Mouse (Mus musculus): ENCODE measurements at regions not wholly inside any gene's neighbourhood (a gene's known extent, or its start where the extent isn't known, plus 50 kb on each side); places are given as distances from the start of the nearest gene placed in this dataset.

DNA sequence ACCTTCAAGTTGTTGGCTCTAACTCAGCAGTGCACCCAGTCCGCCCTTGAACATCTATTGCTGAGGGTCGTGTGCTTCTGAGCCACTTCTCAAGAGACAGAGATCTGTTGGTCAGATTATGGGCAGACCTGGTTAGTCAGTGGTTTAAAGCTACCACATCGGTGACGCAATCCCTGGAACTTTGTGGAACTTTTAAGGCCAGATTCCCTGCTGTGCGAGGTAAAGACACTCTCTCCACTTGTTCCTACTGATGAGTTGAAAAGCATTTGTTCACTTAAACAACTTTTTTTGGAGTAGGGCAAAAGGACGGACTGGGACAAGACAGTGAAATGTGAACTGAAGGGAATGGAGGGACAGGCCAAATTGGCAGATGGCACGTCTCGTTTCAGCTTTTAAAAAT is 61.9 kb upstream of the Dab2 start:
- Histone ChIP-seq H3K27me3 (replicated peaks; ENCODE audit: control insufficient read depth, insufficient read depth, low read length) (no peaks in the 10 kb centered on the region), H3K4me3 (ENCODE audit: low read depth, low read length) (no peak overlapping the region), H3K4me1 (ENCODE audit: control insufficient read depth, insufficient read depth, low read length) (peaks cover 9% of the 10 kb centered on the region), H3K9me3 (ENCODE audit: control insufficient read depth, low read length) (no peaks in the 10 kb centered on the region), H3K27ac (replicated peaks; ENCODE audit: low read depth, low read length) (peak overlapping the region; percentile 67), H3K9ac (ENCODE audit: low read depth, low read length) (no peak overlapping the region), H3K36me3 (ENCODE audit: control insufficient read depth, insufficient read depth, low read length) (no peaks in the 10 kb centered on the region), H3K4me2 (ENCODE audit: low read depth, low read length) (peak overlapping the region; percentile 6; the same call in 1 of the 2 replicates)
- ATAC-seq (ENCODE audit: low read depth) (peak; percentile 44; the same call in 1 of the 2 replicates), DNase-seq (ENCODE audit: low spot score) (no peak)
- 36% methylated on average over 8 of the region's 8 CpGs for WGBS

DNA sequence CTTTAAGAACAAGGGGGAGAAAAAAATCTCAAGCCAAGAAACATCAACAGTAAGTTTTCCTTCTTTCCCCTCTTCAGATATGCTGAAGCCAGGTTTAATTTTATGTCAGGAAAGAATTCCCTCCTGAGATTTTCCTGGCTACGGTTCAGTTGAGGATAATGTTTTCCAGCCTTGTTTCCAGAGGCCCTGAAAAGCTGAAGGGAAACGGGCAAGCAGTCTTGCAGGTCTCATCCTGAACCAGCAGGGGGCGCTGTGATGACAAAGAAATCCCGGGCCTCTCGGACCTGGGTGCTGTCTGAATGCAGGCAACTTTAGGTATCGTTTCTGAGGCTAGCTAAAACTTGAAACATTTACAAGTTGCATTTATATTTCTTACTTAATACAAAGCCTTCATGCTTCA is 61.5 kb upstream of the Dab2 start:
- no peaks in the 10 kb centered on the region for H3K9me3 ChIP-seq (ENCODE audit: control insufficient read depth, low read length)
- no peaks in the 10 kb centered on the region for H3K27me3 ChIP-seq (replicated peaks; ENCODE audit: control insufficient read depth, insufficient read depth, low read length)
- H3K9ac ChIP-seq (ENCODE audit: low read depth, low read length), result no peak overlapping the region
- no peaks in the 10 kb centered on the region for H3K36me3 ChIP-seq (ENCODE audit: control insufficient read depth, insufficient read depth, low read length)
- ATAC-seq (ENCODE audit: low read depth), result peak; percentile 75
- 3% methylated on average over 6 of the region's 6 CpGs for WGBS
- H3K4me1 ChIP-seq (ENCODE audit: control insufficient read depth, insufficient read depth, low read length), result peaks cover 9% of the 10 kb centered on the region
- H3K4me2 ChIP-seq (ENCODE audit: low read depth, low read length), result peak overlapping the region; percentile 6; the same call in 1 of the 2 replicates
- peak; percentile 91 for DNase-seq (ENCODE audit: low spot score)
- H3K27ac ChIP-seq (replicated peaks; ENCODE audit: low read depth, low read length), result peak overlapping the region; percentile 67; the same call in 1 of the 2 replicates
- no peak overlapping the region for H3K4me3 ChIP-seq (ENCODE audit: low read depth, low read length)

DNA sequence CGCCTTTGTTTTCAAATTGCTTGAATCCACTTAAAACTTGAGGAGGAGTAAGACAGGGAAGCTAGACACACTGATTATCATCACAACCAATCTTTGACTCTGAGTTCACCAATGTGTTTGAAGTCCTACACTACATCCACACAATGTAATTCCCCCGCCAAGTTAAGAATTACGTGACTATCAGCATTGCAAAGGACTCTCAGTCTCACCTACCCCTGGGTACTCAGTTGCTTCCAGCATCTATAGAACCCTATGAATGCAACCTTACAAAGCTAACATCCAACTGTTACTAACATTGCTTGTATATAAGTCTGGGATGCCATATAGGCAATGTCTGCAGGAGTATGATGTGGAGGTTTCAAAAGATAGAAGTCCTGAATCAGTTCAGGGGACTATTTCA is 60.8 kb upstream of the Dab2 start:
- Histone ChIP-seq H3K36me3 (ENCODE audit: control insufficient read depth, insufficient read depth, low read length) (no peaks in the 10 kb centered on the region), H3K9me3 (ENCODE audit: control insufficient read depth, low read length) (no peaks in the 10 kb centered on the region), H3K4me3 (ENCODE audit: low read depth, low read length) (no peak overlapping the region), H3K27ac (replicated peaks; ENCODE audit: low read depth, low read length) (no peak overlapping the region), H3K4me1 (ENCODE audit: control insufficient read depth, insufficient read depth, low read length) (peaks cover 9% of the 10 kb centered on the region), H3K4me2 (ENCODE audit: low read depth, low read length) (no peak overlapping the region), H3K9ac (ENCODE audit: low read depth, low read length) (no peak overlapping the region), H3K27me3 (replicated peaks; ENCODE audit: control insufficient read depth, insufficient read depth, low read length) (no peaks in the 10 kb centered on the region)
- no peak for DNase-seq (ENCODE audit: low spot score)
- 89% methylated on average over 3 of the region's 3 CpGs for WGBS
- ATAC-seq (ENCODE audit: low read depth), result no peak

DNA sequence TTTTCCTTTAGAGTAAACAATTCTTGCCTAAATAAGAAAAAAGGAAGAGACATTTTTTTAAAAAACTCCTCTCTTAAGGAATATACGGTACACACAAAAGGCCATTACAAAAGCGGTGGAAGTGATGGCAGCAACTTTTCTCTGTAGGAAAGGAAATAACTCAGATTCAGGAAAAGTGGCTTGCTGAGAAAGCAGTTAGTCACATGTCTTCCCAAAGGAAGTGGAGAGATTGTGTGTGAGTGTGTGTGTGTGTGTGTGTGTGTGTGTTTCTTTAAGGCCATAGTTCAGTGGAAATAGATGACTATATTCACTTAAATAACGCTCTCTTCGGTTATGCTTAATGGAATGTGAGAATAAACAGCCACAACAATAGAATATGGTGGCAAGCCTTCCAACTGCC is 57.5 kb upstream of the Dab2 start:
- no peak overlapping the region for H3K4me3 ChIP-seq (ENCODE audit: low read depth, low read length)
- ATAC-seq (ENCODE audit: low read depth) (no peak), DNase-seq (ENCODE audit: low spot score) (peak; percentile 31)
- no peaks in the 10 kb centered on the region for H3K27me3 ChIP-seq (replicated peaks; ENCODE audit: control insufficient read depth, insufficient read depth, low read length)
- peaks cover 9% of the 10 kb centered on the region for H3K4me1 ChIP-seq (ENCODE audit: control insufficient read depth, insufficient read depth, low read length)
- no peak overlapping the region for H3K9ac ChIP-seq (ENCODE audit: low read depth, low read length)
- H3K9me3 ChIP-seq (ENCODE audit: control insufficient read depth, low read length), result no peaks in the 10 kb centered on the region
- H3K27ac ChIP-seq (replicated peaks; ENCODE audit: low read depth, low read length), result no peak overlapping the region
- WGBS, result 61% methylated on average over 4 of the region's 4 CpGs
- no peak overlapping the region for H3K4me2 ChIP-seq (ENCODE audit: low read depth, low read length)
- H3K36me3 ChIP-seq (ENCODE audit: control insufficient read depth, insufficient read depth, low read length), result no peaks in the 10 kb centered on the region

DNA sequence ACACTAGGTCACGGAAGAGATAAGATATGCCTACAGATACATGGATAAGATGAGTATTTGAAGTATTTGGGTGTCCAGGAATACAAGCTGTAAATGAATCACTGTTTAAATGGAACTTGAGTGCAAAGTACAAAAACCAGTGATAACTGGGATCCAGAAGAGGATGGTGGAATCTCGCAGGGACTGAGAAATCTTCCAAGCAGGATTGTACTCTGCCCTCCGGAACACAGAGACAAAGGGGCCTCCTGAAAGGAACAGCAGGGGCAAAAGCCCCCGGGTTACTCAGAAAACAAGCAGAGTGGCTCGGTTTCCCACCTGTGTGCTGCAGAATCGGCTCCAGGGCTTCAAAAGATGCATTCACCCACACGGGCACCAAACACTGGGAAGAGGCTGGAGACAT is 55.2 kb upstream of the Dab2 start:
- Histone ChIP-seq H3K4me2 (ENCODE audit: low read depth, low read length) (no peak overlapping the region), H3K9ac (ENCODE audit: low read depth, low read length) (no peak overlapping the region), H3K27me3 (replicated peaks; ENCODE audit: control insufficient read depth, insufficient read depth, low read length) (no peaks in the 10 kb centered on the region), H3K4me1 (ENCODE audit: control insufficient read depth, insufficient read depth, low read length) (no peaks in the 10 kb centered on the region), H3K27ac (replicated peaks; ENCODE audit: low read depth, low read length) (no peak overlapping the region), H3K9me3 (ENCODE audit: control insufficient read depth, low read length) (no peaks in the 10 kb centered on the region), H3K4me3 (ENCODE audit: low read depth, low read length) (no peak overlapping the region), H3K36me3 (ENCODE audit: control insufficient read depth, insufficient read depth, low read length) (no peaks in the 10 kb centered on the region)
- WGBS, result 48% methylated on average over 7 of the region's 7 CpGs
- DNase-seq (ENCODE audit: low spot score) (no peak), ATAC-seq (ENCODE audit: low read depth) (no peak)

DNA sequence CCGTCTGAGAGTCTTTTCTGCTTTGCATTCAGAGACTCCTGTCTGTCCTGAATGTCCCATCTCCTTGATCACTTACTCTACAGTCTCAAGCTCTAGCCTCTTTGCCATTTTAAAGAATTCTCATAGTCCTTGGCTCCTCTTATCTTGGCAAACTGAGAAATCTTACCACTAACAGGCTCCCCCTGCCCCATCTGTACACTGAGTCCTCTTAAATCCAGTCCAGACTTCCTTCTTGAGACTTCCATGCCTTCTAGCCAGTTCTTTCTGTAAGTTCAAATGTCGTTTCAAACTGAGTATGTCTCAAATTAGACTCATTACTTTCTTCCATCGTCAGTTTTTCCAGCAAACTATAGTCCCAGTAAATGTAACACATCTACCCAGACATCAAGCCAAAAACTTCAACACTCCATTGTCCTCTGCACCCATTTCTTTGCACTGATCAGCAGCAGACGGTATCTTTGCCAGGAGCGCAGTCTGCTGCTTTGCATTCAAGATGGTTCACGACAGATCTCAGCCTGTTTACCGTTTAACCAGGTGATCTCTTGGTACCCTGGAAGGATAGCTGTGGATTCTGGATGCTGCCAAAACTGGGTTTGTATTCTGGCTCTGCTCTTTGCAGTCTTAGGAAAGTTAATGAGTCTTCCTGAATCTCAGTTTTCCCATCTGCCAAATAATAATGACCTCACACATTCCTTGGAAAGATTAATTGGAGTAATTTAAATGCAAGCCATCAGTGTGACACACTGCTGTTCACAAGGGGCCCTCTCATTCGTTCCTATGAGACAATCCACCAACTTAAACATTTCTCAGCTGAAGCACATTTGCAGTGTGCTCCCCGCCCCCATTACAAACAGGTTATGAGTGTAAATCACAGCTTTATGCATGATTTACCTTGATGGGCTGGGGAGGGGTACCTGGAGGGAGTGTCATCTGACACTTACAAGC is 53.4 kb upstream of the Dab2 start:
- Histone ChIP-seq H3K27ac (replicated peaks; ENCODE audit: low read depth, low read length) (no peak overlapping the region), H3K4me1 (ENCODE audit: control insufficient read depth, insufficient read depth, low read length) (no peaks in the 10 kb centered on the region), H3K36me3 (ENCODE audit: control insufficient read depth, insufficient read depth, low read length) (no peaks in the 10 kb centered on the region), H3K4me2 (ENCODE audit: low read depth, low read length) (no peak overlapping the region), H3K4me3 (ENCODE audit: low read depth, low read length) (no peak overlapping the region), H3K9me3 (ENCODE audit: control insufficient read depth, low read length) (no peaks in the 10 kb centered on the region), H3K9ac (ENCODE audit: low read depth, low read length) (no peak overlapping the region), H3K27me3 (replicated peaks; ENCODE audit: control insufficient read depth, insufficient read depth, low read length) (no peaks in the 10 kb centered on the region)
- WGBS, result 54% methylated on average over 9 of the region's 9 CpGs
- DNase-seq (ENCODE audit: low spot score) (no peak), ATAC-seq (ENCODE audit: low read depth) (peak; percentile 65; the same call in 1 of the 2 replicates)

- DNase-seq (ENCODE audit: low spot score), result no peak
- WGBS, result 88% methylated on average over 4 of the region's 4 CpGs
- no peaks in the 10 kb centered on the region for H3K36me3 ChIP-seq (ENCODE audit: control insufficient read depth, insufficient read depth, low read length)
Observed at GRCm38 (mm10) chr15:6248470-6248869, 51.1 kb upstream of the Dab2 start.

More at GRCm38 (mm10) chr15:6248470-6248869, 51.1 kb upstream of the Dab2 start:
- Histone ChIP-seq H3K9me3 (ENCODE audit: control insufficient read depth, low read length) (no peaks in the 10 kb centered on the region), H3K9ac (ENCODE audit: low read depth, low read length) (no peak overlapping the region), H3K4me1 (ENCODE audit: control insufficient read depth, insufficient read depth, low read length) (no peaks in the 10 kb centered on the region), H3K27ac (replicated peaks; ENCODE audit: low read depth, low read length) (no peak overlapping the region), H3K4me3 (ENCODE audit: low read depth, low read length) (no peak overlapping the region), H3K27me3 (replicated peaks; ENCODE audit: control insufficient read depth, insufficient read depth, low read length) (no peaks in the 10 kb centered on the region), H3K4me2 (ENCODE audit: low read depth, low read length) (no peak overlapping the region)
- no peak for ATAC-seq (ENCODE audit: low read depth)

All from embryonic facial prominence, embryonic 14.5 days (tissue).